Mouse (Mus musculus) heart, postnatal 0 days (tissue): Measurements from ENCODE around the gene Gp9. TPM values are rescaled to one million over a fixed set of nuclear protein-coding genes. Genes with fewer than 3 reads are reported as not detected.

ENCODE experiments used
- ATAC-seq: fragments of 200-750 bp; cut with Nextera tagmentation; 2 replicates; pipeline ENCODE4 v1.8.0; 2017; ENCODE audit warnings: low read depth, moderate number of reproducible peaks, moderate library complexity; ENCODE audit not compliant: insufficient read depth
- DNase-seq: peaks from one replicate; pipeline ENCODE4 v3.0.0-alpha.2; 2016; ENCODE audit warnings: low spot score
- H3K27ac ChIP-seq: fragments of 300-500 bp; sonication (generic); 2 replicates; pipeline ENCODE4 v1.5.1; 2014; ENCODE audit warnings: low read depth, mild to moderate bottlenecking
- H3K27me3 ChIP-seq: fragments of 300-500 bp; sonication (generic); 2 replicates; pipeline ENCODE4 v1.6.1; 2014; ENCODE audit warnings: low read length, mixed read lengths; ENCODE audit not compliant: control insufficient read depth, insufficient read depth
- H3K36me3 ChIP-seq: fragments of 300-500 bp; sonication (generic); replicated peaks from 2 replicates; pipeline ENCODE4 v1.6.1; 2014; ENCODE audit warnings: low read length, mixed read lengths; ENCODE audit not compliant: control insufficient read depth, insufficient read depth
- H3K4me1 ChIP-seq: fragments of 300-500 bp; sonication (generic); 2 replicates; pipeline ENCODE4 v1.6.1; 2014; ENCODE audit warnings: antibody characterized with exemption; ENCODE audit not compliant: control insufficient read depth, insufficient read depth
- H3K4me2 ChIP-seq: fragments of 300-500 bp; sonication (generic); 2 replicates; pipeline ENCODE4 v1.6.1; 2014; ENCODE audit warnings: low read depth, mild to moderate bottlenecking, low read length, moderate library complexity
- H3K4me3 ChIP-seq: fragments of 300-500 bp; sonication (generic); 2 replicates; pipeline ENCODE4 v1.5.1; 2014; ENCODE audit warnings: low read depth, low read length
- H3K9ac ChIP-seq: fragments of 300-500 bp; sonication (generic); replicated peaks from 2 replicates; pipeline ENCODE4 v1.6.1; 2014; ENCODE audit warnings: low read depth, low read length, mixed read lengths
- H3K9me3 ChIP-seq: fragments of 300-500 bp; sonication (generic); replicated peaks from 2 replicates; pipeline ENCODE4 v1.6.1; 2016; ENCODE audit warnings: low read length; ENCODE audit not compliant: control insufficient read depth
- CTCF ChIP-seq: IDR thresholded peaks from 2 replicates; pipeline ENCODE4 v1.5.1; 2016; ENCODE audit warnings: antibody characterized with exemption, control low read depth, low read depth
- EP300 ChIP-seq: IDR thresholded peaks from 2 replicates; pipeline ENCODE4 v1.6.1; 2016; ENCODE audit warnings: antibody characterized with exemption, low read depth
- WGBS: fragments of 180-500 bp; shearing (Covaris S2); extraction: QIAGEN DNeasy Blood & Tissue Kit; methylation state at CpG from one replicate; pipeline ENCODE4 v1.1.7; 2014; 5-methylcytosine and 5-hydroxymethylcytosine counted together
- polyA plus RNA-seq: library from polyadenylated mRNA; unstranded; fragments of >200 nt; fragmentation: Nextera tagmentation; extraction: Ambion mirVana; gene quantifications from 2 replicates; pipeline ENCODE4 v1.2.1, GENCODE M21; 2015
- total RNA-seq: library from RNA; depleted of rRNA; stranded (reverse); fragments of >200 nt; gene quantifications from 2 replicates; pipeline ENCODE4 v1.2.3, GENCODE M21; 2014; ENCODE audit warnings: low replicate concordance

Gp9 gene
- total and polyA plus RNA-seq, 2 experiments from 2014 or later, result 0.19 to 0.89 TPM

GRCm38 (mm10) chr6:87788896-87789587 is 11.2 kb downstream of the Gp9 start:
- no peak overlapping the region for H3K4me3 ChIP-seq
- H3K4me2 ChIP-seq, result no peak overlapping the region
- H3K36me3 ChIP-seq, result peaks cover 11% of the 10 kb centered on the region
- WGBS, result 26% methylated on average over 5 of the region's 5 CpGs
- no peaks in the 10 kb centered on the region for H3K27me3 ChIP-seq
- 0 out of 2 replicates have a peak overlapping the region, but pooled peaks have one; percentile 25 for H3K9ac ChIP-seq
- DNase-seq (peak; percentile 43), ATAC-seq (peak; percentile 57)
- peaks cover 8% of the 10 kb centered on the region for H3K4me1 ChIP-seq
- TF ChIP-seq CTCF (no peak), EP300 (no peak)
- no peaks in the 10 kb centered on the region for H3K9me3 ChIP-seq
- H3K27ac ChIP-seq, result peak overlapping the region; percentile 67

GRCm38 (mm10) chr6:87789791-87790190 is 11.9 kb downstream of the Gp9 start:
- peak overlapping the region; percentile 67; the same call in 1 of the 2 replicates for H3K27ac ChIP-seq
- WGBS, result 81% methylated on average over 6 of the region's 6 CpGs

DNA sequence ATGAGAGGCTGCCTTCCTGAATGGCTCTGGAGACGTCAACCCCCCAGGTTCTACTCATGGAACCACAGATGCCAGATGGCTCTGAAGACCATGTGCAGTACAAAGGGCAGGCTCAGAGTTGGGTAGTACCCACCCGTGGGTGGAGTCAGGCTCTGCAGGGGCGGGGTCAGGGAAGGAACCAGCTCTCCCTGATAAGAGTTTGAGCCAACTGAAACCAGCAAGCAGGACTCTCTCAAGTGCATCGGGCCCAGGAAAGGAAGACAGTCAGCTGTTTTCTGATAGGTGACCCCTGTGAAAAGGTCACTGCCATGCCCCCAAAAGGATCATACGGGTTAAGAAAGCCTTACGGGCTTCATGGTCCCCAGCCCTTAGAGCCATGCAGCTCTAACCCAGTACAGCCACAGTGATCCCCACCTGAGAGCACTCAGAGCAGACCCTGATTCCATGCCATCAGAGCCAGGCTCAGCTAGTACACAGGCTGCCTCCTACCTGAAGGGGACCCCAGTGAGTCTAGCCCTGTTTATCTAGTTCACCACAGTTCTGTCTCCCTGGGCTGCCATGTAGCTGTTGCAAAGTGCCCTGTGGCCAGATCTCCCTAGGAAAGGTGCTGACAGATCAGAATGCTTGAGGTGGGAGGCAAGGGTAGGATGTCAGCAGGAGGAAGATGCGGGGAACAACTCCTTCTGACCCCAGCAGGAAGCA is 13.1 kb downstream of the Gp9 start:
- TF ChIP-seq CTCF, result no peak
- no peak for TF ChIP-seq EP300
- 58% methylated on average over 7 of the region's 7 CpGs for WGBS
- H3K4me2 ChIP-seq, result no peak overlapping the region
- peaks cover 11% of the 10 kb centered on the region for H3K36me3 ChIP-seq
- H3K4me3 ChIP-seq, result no peak overlapping the region
- no peak overlapping the region for H3K9ac ChIP-seq
- H3K9me3 ChIP-seq, result no peaks in the 10 kb centered on the region
- DNase-seq, result no peak
- no peak overlapping the region for H3K27ac ChIP-seq
- 0 out of 2 replicates have a peak, but pooled peaks have one; percentile 27 for ATAC-seq
- no peaks in the 10 kb centered on the region for H3K27me3 ChIP-seq
- H3K4me1 ChIP-seq, result peaks cover 8% of the 10 kb centered on the region

More at GRCm38 (mm10) chr6:87789791-87790190, 11.9 kb downstream of the Gp9 start:
- H3K9me3 ChIP-seq, result no peaks in the 10 kb centered on the region
- TF ChIP-seq EP300 (no peak), CTCF (no peak)
- 0 out of 2 replicates have a peak overlapping the region, but pooled peaks have one; percentile 25 for H3K9ac ChIP-seq
- H3K36me3 ChIP-seq, result peaks cover 11% of the 10 kb centered on the region
- H3K4me3 ChIP-seq, result no peak overlapping the region
- peaks cover 8% of the 10 kb centered on the region for H3K4me1 ChIP-seq
- no peak overlapping the region for H3K4me2 ChIP-seq
- no peak for DNase-seq
- H3K27me3 ChIP-seq, result no peaks in the 10 kb centered on the region
- no peak for ATAC-seq

DNA sequence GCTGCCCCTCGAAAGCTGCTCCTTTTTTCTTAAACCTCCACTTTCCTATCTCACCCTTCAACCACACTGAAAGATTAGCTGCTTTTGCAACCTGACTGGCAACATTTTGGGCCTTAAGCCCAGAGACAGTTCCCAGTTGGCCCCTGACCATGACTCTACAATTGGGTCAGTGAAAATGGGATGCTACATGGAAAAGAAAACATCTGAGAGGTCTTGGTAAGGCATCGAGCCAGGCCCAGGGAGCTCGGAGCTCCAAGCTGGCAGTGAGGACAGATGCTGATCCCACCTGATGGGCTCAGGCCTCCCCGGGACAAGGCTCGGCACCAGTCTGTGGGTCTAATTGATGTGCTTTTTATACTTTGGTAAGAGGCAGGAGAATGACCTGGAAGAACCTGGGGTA is 14.0 kb downstream of the Gp9 start:
- 89% methylated on average over 5 of the region's 5 CpGs for WGBS
- DNase-seq (no peak), ATAC-seq (no peak)

DNA sequence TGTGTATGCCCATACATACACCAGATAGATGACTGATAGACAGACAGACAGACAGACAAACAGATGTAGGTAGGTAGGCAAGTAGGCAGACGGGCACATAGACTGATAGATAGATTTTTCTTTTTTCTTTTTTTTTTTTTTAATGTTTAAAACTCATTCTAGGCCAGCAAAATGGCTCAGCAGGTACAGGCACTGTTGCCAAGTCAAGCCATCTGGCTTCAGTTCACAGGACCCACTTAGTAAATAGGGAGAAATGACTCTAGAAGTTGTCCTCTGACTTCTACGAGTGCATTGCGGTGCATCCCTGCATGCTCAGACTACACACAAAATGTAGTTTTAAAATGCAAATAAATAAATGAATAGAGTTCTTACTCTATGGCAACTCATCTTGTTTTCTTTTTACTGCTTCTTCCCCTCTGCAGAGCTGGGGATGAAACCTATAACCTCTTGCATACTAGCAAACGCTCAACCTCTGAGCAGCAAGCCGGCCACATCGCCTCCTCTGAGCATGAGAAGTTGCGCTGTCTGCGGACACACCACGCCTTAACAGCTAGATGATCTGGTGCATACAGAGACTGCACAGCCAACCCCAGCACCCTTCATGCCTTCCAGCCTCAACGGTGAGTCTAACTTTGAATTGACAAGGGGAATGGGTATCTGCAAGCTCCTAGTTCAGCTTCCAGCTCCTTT is 16.1 kb downstream of the Gp9 start:
- no peak for ATAC-seq
- H3K9me3 ChIP-seq, result no peaks in the 10 kb centered on the region
- 89% methylated on average over 10 of the region's 10 CpGs for WGBS

More for the DNA sequence above, 14.0 kb downstream of the Gp9 start:
- H3K36me3 ChIP-seq, result peaks cover 11% of the 10 kb centered on the region
- TF ChIP-seq EP300, result no peak
- TF ChIP-seq CTCF, result no peak
- no peaks in the 10 kb centered on the region for H3K27me3 ChIP-seq
- H3K9ac ChIP-seq, result no peak overlapping the region
- H3K27ac ChIP-seq, result no peak overlapping the region
- H3K4me2 ChIP-seq, result no peak overlapping the region
- H3K4me1 ChIP-seq, result peaks cover 8% of the 10 kb centered on the region
- no peak overlapping the region for H3K4me3 ChIP-seq
- no peaks in the 10 kb centered on the region for H3K9me3 ChIP-seq

More for the DNA sequence above, 16.1 kb downstream of the Gp9 start:
- TF ChIP-seq CTCF, result no peak
- no peak for TF ChIP-seq EP300
- H3K36me3 ChIP-seq, result peaks cover 11% of the 10 kb centered on the region
- no peak overlapping the region for H3K9ac ChIP-seq
- DNase-seq, result no peak
- peaks cover 2% of the 10 kb centered on the region for H3K4me1 ChIP-seq
- H3K27ac ChIP-seq, result no peak overlapping the region
- no peaks in the 10 kb centered on the region for H3K27me3 ChIP-seq
- H3K4me2 ChIP-seq, result no peak overlapping the region
- no peak overlapping the region for H3K4me3 ChIP-seq
